Mouse (Mus musculus) lung, postnatal 10 days (tissue): Measurements from ENCODE around the gene Cux1.
A peak's percentile ranks its signal among the peaks of the same experiment; 100 is the strongest.

ENCODE experiments used
- DNase-seq: peaks from one replicate; pipeline ENCODE4 v3.0.0; 2021

Gene Cux1

GRCm38 (mm10) chr5:136420342-136420741 is 146.9 kb downstream of the Cux1 start:
- DNase-seq, result no peak

GRCm38 (mm10) chr5:136417891-136418290 is 149.4 kb downstream of the Cux1 start:
- DNase-seq, result peak; percentile 24

- DNase-seq, result no peak
Observed at GRCm38 (mm10) chr5:136414479-136414878, 152.8 kb downstream of the Cux1 start.

- no peak for DNase-seq
Observed at GRCm38 (mm10) chr5:136410681-136411181, 156.6 kb downstream of the Cux1 start.

- no peak for DNase-seq
Observed at GRCm38 (mm10) chr5:136406357-136406756, 160.9 kb downstream of the Cux1 start.

GRCm38 (mm10) chr5:136403565-136403961 is 163.7 kb downstream of the Cux1 start:
- peak; percentile 84 for DNase-seq

GRCm38 (mm10) chr5:136402622-136403564 is 164.4 kb downstream of the Cux1 start:
- peak; percentile 20 for DNase-seq

GRCm38 (mm10) chr5:136398706-136399105 is 168.6 kb downstream of the Cux1 start:
- DNase-seq, result no peak

- DNase-seq, result no peak
Observed at GRCm38 (mm10) chr5:136396699-136397098, 170.6 kb downstream of the Cux1 start.

- DNase-seq, result peak; percentile 63
Observed at GRCm38 (mm10) chr5:136396256-136396655, 171.0 kb downstream of the Cux1 start.

- DNase-seq, result peak; percentile 19
Observed at GRCm38 (mm10) chr5:136395600-136396195, 171.6 kb downstream of the Cux1 start.

GRCm38 (mm10) chr5:136394517-136395212 is 172.6 kb downstream of the Cux1 start:
- DNase-seq, result peak; percentile 63

GRCm38 (mm10) chr5:136393621-136394020 is 173.7 kb downstream of the Cux1 start:
- DNase-seq, result no peak

GRCm38 (mm10) chr5:136386757-136387156 is 180.5 kb downstream of the Cux1 start:
- DNase-seq, result no peak

GRCm38 (mm10) chr5:136385161-136385560 is 182.1 kb downstream of the Cux1 start:
- no peak for DNase-seq

GRCm38 (mm10) chr5:136382261-136383005 is 184.9 kb downstream of the Cux1 start:
- DNase-seq, result peak; percentile 60

- DNase-seq, result no peak
Observed at GRCm38 (mm10) chr5:136379405-136379804, 187.9 kb downstream of the Cux1 start.

GRCm38 (mm10) chr5:136377101-136377500 is 190.2 kb downstream of the Cux1 start:
- no peak for DNase-seq

GRCm38 (mm10) chr5:136375350-136375749 is 191.9 kb downstream of the Cux1 start:
- DNase-seq, result no peak

GRCm38 (mm10) chr5:136372276-136372675 is 195.0 kb downstream of the Cux1 start:
- DNase-seq, result no peak

GRCm38 (mm10) chr5:136363421-136363820 is 203.9 kb downstream of the Cux1 start:
- no peak for DNase-seq

GRCm38 (mm10) chr5:136362473-136363230 is 204.6 kb downstream of the Cux1 start:
- DNase-seq, result no peak
